Mouse (Mus musculus): ENCODE measurements at regions not wholly inside any gene's neighbourhood (a gene's known extent, or its start where the extent isn't known, plus 50 kb on each side); places are given as distances from the start of the nearest gene placed in this dataset.
A peak's percentile ranks its signal among the peaks of the same experiment; 100 is the strongest.
"Not testable (repeated sequence)": the region's sequence is repeated elsewhere in the genome, so short reads cannot be mapped to it uniquely, and the experiment has no call there.

- DNase-seq (ENCODE audit: low spot score in 2 of 2): not testable (repeated sequence)
These were observed 1149.5 kb upstream of the 2610301B20Rik start for GRCm38 (mm10) chr4:9724801-9725200.

- DNase-seq (ENCODE audit: low spot score in 2 of 2): no peak
These were observed 1136.6 kb upstream of the 2610301B20Rik start for GRCm38 (mm10) chr4:9737691-9738090.

GRCm38 (mm10) chr4:9747411-9747938 is 1126.8 kb upstream of the 2610301B20Rik start:
- DNase-seq (ENCODE audit: low spot score in 2 of 2): no peak

GRCm38 (mm10) chr4:9748110-9748509 is 1126.2 kb upstream of the 2610301B20Rik start:
- no peak for DNase-seq (ENCODE audit: low spot score in 2 of 2)

GRCm38 (mm10) chr4:9749877-9750276 is 1124.4 kb upstream of the 2610301B20Rik start:
- no peak for DNase-seq (ENCODE audit: low spot score in 2 of 2)

GRCm38 (mm10) chr4:9750404-9750803 is 1123.9 kb upstream of the 2610301B20Rik start:
- DNase-seq (ENCODE audit: low spot score in 2 of 2): no peak

GRCm38 (mm10) chr4:9763321-9763720 is 1111.0 kb upstream of the 2610301B20Rik start:
- no peak for DNase-seq (ENCODE audit: low spot score in 2 of 2)

GRCm38 (mm10) chr4:9769633-9770205 is 1104.6 kb upstream of the 2610301B20Rik start:
- no peak for DNase-seq (ENCODE audit: low spot score in 2 of 2)

- peak; percentile 41 to 54 for DNase-seq (ENCODE audit: low spot score in 2 of 2)
These were observed 1103.8 kb upstream of the 2610301B20Rik start for GRCm38 (mm10) chr4:9770372-9771102.

GRCm38 (mm10) chr4:9771103-9771474 is 1103.2 kb upstream of the 2610301B20Rik start:
- no peak for DNase-seq (ENCODE audit: low spot score in 2 of 2)

GRCm38 (mm10) chr4:9778391-9778790 is 1095.9 kb upstream of the 2610301B20Rik start:
- no peak for DNase-seq (ENCODE audit: low spot score in 2 of 2)

GRCm38 (mm10) chr4:9779594-9779993 is 1094.7 kb upstream of the 2610301B20Rik start:
- DNase-seq (ENCODE audit: low spot score in 2 of 2): no peak

GRCm38 (mm10) chr4:9780179-9780578 is 1094.1 kb upstream of the 2610301B20Rik start:
- peak; percentile 15 to 34 for DNase-seq (ENCODE audit: low spot score in 2 of 2)

- DNase-seq (ENCODE audit: low spot score in 2 of 2): no peak
These were observed 1093.0 kb upstream of the 2610301B20Rik start for GRCm38 (mm10) chr4:9781318-9781717.

- no peak for DNase-seq (ENCODE audit: low spot score in 2 of 2)
These were observed 1086.4 kb upstream of the 2610301B20Rik start for GRCm38 (mm10) chr4:9787795-9788365.

GRCm38 (mm10) chr4:9790478-9790877 is 1083.8 kb upstream of the 2610301B20Rik start:
- DNase-seq (ENCODE audit: low spot score in 2 of 2): peak in 1 of 2 experiments; percentile 4

Measured in gastrocnemius, adult 8-10 months (tissue).